Mouse (Mus musculus): ENCODE results near the gene Xylt1.

Xylt1 gene

GRCm38 (mm10) chr7:117595029-117595695 lies 214.4 kb downstream of the Xylt1 start:
- no peak for DNase-seq (ENCODE audit: extremely low read depth, low read depth, low spot score)

DNA sequence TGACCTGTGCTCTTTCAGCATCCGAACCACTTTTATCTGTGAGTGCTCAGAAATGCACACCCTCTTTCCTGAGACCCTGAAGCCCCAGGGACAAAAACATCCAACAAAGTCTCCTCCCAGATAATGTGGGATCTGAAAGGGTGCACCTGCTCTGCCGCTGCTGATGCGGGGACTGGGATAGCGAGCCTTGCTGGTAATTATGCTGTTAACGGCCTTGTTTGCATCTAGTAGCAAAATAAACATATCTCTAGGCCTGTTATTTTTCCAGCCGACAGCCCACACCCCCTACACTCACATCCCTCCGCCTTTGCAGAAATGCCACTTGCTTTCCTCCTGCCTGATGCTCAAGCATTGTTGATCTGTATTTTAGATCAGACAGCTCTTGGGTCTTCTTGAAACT lies 219.7 kb downstream of the Xylt1 start:
- DNase-seq (ENCODE audit: extremely low read depth, low read depth, low spot score) = no peak

- DNase-seq (ENCODE audit: extremely low read depth, low read depth, low spot score) = no peak
Measured at GRCm38 (mm10) chr7:117610439-117610838, 229.7 kb downstream of the Xylt1 start.

DNA sequence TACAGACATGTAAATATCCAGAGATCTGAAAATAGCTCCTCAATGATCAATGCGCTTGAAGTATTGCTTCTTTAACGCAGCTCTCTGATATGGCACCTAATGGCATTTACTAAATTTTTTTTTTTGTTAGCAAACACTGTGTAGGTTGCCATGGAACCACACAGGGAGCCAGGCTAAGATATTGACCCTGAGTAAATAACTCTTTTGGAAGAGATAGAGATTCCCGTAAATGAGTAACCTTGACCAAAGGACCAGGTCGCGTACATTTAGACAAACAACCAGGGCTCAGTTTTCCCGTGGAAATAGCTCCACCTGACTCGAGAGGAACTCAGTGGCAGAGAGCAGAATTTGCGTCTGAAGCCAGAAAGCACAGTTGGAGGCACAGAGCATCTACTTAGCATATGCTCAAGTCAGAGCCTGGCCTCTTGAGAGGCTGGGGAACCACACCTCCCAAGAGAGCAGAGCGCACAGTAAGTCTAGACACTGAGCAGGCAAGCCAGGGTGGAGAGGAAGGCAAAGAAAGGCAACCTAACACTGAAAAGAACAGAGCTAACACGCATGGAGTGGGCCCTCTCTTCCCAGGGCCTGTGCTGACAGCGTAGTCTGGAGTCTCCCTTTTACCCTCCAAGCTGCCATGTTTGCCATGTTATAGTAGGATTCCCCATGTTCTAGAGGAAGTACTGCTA lies 232.2 kb downstream of the Xylt1 start:
- no peak for DNase-seq (ENCODE audit: extremely low read depth, low read depth, low spot score)

GRCm38 (mm10) chr7:117613796-117614195 lies 233.0 kb downstream of the Xylt1 start:
- DNase-seq (ENCODE audit: extremely low read depth, low read depth, low spot score) = no peak

GRCm38 (mm10) chr7:117614346-117614745 lies 233.6 kb downstream of the Xylt1 start:
- DNase-seq (ENCODE audit: extremely low read depth, low read depth, low spot score) = no peak

DNA sequence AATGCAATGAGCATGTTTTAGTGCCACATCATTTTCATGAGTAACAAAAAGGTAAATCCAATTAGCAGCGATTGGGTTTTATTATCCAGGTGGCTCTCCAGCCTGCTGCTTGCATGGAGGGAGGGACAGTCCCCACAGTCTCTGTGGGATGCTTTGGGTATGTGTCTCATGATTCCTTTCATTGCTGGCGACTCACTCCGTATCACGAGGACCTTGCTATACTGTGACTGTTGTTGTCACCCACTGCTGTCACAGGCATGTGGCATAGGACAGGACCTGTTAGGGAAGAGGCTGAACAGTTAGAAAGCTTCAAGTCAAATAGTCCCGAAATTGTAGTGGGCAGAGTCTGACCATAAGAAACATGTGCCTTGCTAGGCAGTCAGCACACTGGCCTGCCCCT lies 234.1 kb downstream of the Xylt1 start:
- no peak for DNase-seq (ENCODE audit: extremely low read depth, low read depth, low spot score)

- no peak for DNase-seq (ENCODE audit: extremely low read depth, low read depth, low spot score)
Measured at GRCm38 (mm10) chr7:117616277-117616676, 235.5 kb downstream of the Xylt1 start.

DNA sequence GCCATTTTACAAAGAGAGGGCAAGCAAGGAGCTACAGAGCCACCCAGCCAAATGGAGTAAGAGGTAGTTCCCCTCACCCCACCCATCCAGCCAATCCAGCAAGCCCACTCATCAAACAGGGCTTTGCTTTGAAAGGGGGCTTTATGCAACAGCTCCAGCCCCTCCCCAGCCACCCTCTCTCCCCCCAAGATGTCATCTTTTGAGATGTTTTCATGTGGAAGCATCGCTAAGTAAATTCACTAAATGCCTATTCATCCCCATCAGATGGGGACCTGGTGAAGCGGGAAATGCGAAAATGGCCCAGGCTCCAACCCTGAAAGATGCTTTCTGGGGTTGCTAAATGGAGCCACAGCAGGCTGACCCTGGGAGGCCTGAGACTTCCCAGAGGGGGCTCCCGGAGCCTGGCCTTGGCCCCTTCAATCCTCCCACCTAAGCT lies 238.0 kb downstream of the Xylt1 start:
- no peak for DNase-seq (ENCODE audit: extremely low read depth, low read depth, low spot score)

GRCm38 (mm10) chr7:117621566-117621965 lies 240.8 kb downstream of the Xylt1 start:
- no peak for DNase-seq (ENCODE audit: extremely low read depth, low read depth, low spot score)

DNA sequence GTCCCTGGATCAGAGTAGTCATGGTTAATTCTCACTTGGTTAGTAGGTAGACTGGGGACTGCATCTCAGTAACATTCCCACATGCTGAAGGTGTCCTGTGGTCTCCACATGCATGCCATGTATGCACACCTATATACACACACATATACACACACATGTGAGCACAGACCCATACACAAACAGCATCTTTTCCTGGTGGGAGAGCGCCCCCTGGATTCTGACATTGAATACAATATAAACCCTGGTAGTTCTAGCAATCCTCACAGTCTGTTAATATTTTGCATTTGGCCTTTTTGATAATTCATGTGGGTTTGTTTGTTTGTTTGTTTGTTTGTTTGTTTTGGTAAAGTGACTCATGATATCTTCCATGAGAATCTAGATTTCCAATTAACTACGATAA lies 242.0 kb downstream of the Xylt1 start:
- DNase-seq (ENCODE audit: extremely low read depth, low read depth, low spot score) = no peak

DNA sequence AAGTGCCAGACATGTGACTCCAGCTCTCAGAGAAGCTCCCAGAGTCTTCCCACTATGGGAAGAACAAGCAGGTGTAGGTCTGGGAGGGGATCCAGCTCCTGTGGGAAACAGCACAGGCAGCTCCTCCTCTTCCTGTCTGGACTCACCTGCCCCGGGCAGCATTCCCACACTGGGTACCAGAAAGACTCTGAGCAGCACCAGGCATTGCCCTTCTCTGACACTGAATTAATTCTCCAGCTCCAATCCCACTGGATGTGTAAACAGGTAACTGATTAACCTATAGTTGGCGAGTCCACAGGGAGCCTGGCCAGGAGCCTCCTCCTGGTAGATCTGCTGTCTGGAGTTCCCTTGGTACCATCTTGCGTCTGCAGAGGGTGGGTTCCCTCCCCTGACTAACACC lies 248.0 kb downstream of the Xylt1 start:
- DNase-seq (ENCODE audit: extremely low read depth, low read depth, low spot score) = no peak

GRCm38 (mm10) chr7:117630657-117631056 lies 249.9 kb downstream of the Xylt1 start:
- no peak for DNase-seq (ENCODE audit: extremely low read depth, low read depth, low spot score)

DNA sequence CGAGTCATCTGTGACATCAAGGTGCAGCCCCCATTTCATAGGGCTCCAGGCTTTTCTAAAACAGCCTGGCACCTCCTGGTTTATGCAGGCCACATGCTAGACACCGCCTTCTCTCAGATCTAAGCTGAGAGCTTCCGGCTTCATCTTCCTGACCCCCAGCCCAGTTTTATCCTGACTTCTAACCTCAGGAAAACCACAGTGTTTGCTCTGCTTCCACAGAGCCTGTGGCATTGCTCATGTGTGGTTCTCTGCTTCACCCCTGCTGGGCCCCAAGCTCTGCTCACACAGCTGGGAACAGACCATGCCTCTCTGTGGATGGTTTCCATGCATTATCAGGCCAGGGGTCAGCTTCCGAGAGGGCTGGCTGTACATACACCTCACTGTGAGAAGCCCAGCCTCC lies 254.8 kb downstream of the Xylt1 start:
- no peak for DNase-seq (ENCODE audit: extremely low read depth, low read depth, low spot score)

GRCm38 (mm10) chr7:117636713-117637112 lies 255.9 kb downstream of the Xylt1 start:
- DNase-seq (ENCODE audit: extremely low read depth, low read depth, low spot score) = no peak

GRCm38 (mm10) chr7:117637997-117638396 lies 257.2 kb downstream of the Xylt1 start:
- no peak for DNase-seq (ENCODE audit: extremely low read depth, low read depth, low spot score)

GRCm38 (mm10) chr7:117652637-117653036 lies 271.9 kb downstream of the Xylt1 start:
- DNase-seq (ENCODE audit: extremely low read depth, low read depth, low spot score) = no peak

DNA sequence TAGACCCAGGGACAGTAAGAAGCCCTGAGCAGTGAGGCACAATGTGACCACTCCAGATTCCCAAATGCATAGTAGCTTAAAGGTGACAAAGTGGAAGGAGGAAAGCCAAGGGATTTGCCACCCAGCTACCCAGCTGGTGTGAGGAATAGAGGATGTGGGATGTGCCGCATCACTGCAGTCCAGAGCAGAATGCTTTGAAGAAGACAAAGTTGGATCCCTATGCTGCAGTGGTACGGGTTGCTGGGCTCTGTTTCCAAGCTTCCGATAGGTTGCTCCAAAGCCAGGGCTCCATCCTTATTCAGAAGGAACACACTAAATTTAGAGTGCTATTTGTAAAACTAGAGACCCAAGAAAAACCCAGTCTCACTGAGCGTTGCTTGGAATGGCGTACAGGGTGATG lies 275.0 kb downstream of the Xylt1 start:
- DNase-seq (ENCODE audit: extremely low read depth, low read depth, low spot score) = no peak

- DNase-seq (ENCODE audit: extremely low read depth, low read depth, low spot score) = no peak
Measured at GRCm38 (mm10) chr7:117658180-117658579, 277.4 kb downstream of the Xylt1 start.

GRCm38 (mm10) chr7:117658739-117659138 lies 278.0 kb downstream of the Xylt1 start:
- DNase-seq (ENCODE audit: extremely low read depth, low read depth, low spot score) = no peak

DNA sequence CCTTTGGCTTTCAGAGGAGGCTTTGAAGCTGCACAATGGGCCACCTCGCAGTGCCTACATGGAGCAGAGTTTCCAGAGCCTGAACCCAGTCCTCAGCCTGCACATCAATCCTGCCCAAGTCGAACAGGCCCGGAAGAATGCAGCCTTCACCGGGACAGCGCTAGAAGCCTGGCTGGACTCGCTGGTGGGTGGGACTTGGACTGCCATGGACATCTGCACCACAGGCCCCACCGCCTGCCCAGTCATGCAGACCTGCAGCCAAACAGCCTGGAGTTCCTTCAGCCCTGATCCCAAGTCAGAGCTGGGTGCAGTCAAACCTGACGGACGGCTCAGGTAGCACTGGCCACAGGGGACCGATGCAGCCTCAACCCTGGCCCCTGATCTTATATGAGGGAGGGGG lies 286.5 kb downstream of the Xylt1 start:
- DNase-seq (ENCODE audit: extremely low read depth, low read depth, low spot score) = no peak

DNA sequence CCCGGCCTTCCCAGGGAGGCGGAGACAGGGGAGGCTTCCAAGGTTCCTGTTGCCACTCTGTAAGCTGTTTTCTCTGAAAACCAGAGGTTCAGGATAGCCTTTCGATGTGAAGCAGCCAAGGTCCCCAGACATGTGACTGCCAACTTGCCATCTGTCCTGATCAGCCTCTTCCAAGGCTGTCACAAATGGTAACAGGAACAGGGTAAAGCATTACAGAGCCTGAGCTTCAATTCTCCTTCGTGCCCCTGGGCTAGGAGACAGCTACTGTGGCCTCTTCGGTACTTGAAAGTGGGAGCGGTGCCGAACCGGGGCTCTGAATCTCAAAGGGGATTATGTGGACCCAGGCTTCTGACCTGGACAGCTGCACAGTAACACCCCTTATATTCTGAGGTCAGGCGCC lies 287.4 kb downstream of the Xylt1 start:
- DNase-seq (ENCODE audit: extremely low read depth, low read depth, low spot score) = no peak

- no peak for DNase-seq (ENCODE audit: extremely low read depth, low read depth, low spot score)
Measured at GRCm38 (mm10) chr7:117672121-117672591, 291.4 kb downstream of the Xylt1 start.

Measured in fat pad, adult 2 months (tissue).